Mouse (Mus musculus): ENCODE measurements around the gene Tmem164. TPM values are rescaled to one million over a fixed set of nuclear protein-coding genes. Genes with fewer than 3 reads are reported as not detected.
"Not testable (repeated sequence)": the region's sequence is repeated elsewhere in the genome, so short reads cannot be mapped to it uniquely, and the experiment has no call there.

Gene Tmem164
- 42.9 and 60.9 TPM in 2 replicates for polyA plus RNA-seq (2016; fragmentation: Nextera tagmentation; extraction: Ambion mirVana)

DNA sequence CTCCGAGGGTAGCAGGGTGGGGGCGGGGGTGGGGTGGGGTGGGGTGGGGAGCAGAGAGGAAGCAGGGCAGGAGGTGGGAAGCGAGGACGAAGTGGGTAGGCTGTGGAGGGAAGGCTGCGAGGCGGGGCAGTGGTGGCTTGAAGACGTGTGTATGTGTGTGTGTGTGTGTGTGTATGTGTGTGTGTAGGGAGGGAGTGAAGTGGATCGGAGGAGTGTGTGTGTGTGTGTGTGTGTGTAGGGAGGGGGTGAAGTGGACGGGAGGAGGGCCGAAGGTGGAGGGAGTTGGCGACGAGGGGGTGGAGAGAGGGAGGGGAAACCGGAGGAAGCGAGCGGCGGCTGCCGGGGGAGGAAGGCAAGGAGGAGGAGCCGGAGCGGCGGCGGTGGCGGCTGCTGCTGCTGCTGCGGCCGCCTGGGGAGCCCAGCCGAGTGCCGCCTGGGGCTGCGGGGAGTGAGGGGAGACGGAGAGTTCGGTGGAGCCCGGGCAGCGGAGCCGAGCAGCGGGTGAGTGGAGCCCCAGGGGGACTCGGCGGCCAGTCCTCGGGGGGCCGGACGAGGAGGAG is at the start of gene Tmem164:
Gene Tmem164, plus strand, starts transcription at position 351 of the 560 bp plus-strand sequence.
- peaks cover 49% of the 10 kb centered on the region for H3K4me1 ChIP-seq (replicated peaks)
- 10% methylated on average over 15 of the region's 38 CpGs for WGBS
- no peaks in the 10 kb centered on the region for H3K9me3 ChIP-seq
- peak within 1 kb of the TSS; percentile 65 for H3K4me3 ChIP-seq
- peaks cover 62% of the 10 kb centered on the region for H3K27me3 ChIP-seq (ENCODE audit: insufficient read depth, poor library complexity, severe bottlenecking)
- peak within 1 kb of the TSS; percentile 94 for H3K27ac ChIP-seq
- peak; percentile 81 for DNase-seq (ENCODE audit: low spot score)
- no peaks in the 10 kb centered on the region for H3K36me3 ChIP-seq

DNA sequence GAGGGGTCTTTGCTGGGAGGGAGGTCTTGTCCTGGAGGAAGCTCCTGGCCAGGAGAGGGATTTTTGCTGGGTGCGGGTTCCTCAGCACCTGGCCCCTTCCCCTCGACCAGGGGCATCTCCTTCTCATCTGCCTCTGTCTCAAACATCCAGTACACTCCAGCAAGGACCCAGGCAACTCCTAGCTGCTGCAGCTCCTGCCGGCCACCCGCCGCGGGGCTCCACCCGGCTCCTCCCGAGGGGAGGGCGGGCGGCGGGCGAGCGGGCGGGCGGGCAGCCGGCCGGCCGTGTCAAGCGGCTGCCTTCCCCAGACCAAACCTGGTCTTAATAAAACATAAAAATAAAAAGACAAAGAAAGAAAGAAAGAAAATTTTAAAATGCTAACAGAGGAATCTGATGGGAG is 48.2 kb upstream of the Tmem164 start:
- 23% methylated on average over 19 of the region's 19 CpGs for WGBS
- peaks cover 30% of the 10 kb centered on the region for H3K27me3 ChIP-seq (ENCODE audit: insufficient read depth, poor library complexity, severe bottlenecking)
- not testable (repeated sequence) for H3K9me3 ChIP-seq; H3K4me3 ChIP-seq; H3K4me1 ChIP-seq (replicated peaks); DNase-seq (ENCODE audit: low spot score); H3K27ac ChIP-seq; H3K36me3 ChIP-seq

DNA sequence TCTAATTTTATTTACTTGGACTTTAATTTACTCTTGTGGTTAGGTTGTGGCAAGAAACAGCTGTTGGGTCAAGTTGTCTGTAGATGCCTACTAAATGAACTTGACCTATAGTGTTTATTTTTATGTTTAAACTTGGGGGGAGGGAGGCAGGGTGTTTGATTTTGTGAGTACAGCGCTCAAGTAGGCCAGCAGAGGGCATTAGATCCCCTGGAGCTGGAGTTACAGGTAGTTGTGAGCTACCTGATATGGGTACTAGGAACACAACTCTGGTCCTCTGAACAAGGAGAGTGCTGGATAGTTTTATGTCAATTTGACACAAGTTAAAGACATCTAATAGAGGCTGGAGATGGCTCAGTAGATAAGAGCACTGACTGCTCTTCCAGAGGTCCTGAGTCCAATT is 34.0 kb upstream of the Tmem164 start:
- Histone ChIP-seq H3K27ac (no peak overlapping the region), H3K4me1 (replicated peaks) (no peaks in the 10 kb centered on the region), H3K9me3 (no peaks in the 10 kb centered on the region), H3K27me3 (ENCODE audit: insufficient read depth, poor library complexity, severe bottlenecking) (peaks cover 25% of the 10 kb centered on the region), H3K36me3 (no peaks in the 10 kb centered on the region), H3K4me3 (no peak overlapping the region)
- no peak for DNase-seq (ENCODE audit: low spot score)
- WGBS: 53% methylated on average over 1 of the region's 1 CpGs

DNA sequence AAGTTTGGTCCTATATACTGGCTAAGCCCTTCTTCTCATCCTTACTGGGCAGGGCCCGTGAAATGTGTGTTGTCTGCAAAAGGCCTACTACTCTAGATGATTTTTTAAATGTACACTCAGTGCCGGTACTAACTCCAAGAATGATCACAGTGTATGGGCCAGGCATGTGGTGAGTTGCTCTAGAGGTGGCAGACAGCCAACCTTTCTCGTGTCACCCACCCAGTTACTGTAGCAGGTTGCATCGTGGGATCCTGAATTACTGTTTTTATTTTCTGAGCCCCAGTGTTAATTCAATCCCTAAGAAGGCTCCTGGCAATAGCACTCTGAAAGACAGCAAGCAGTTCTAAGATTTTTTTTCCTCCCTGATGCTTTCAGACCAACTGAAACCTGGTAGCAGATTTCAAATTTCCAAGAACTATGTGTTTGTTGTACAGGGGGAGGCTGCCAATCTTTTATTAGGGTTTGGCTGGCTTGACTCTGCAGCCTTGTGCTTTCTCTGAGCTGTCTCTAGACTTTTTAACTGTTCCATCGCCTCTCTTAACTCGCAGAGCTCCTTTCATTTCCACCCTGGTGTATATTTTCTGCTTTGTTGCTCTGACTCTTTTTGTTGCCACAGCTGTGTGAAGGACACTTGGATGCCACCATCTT is 31.0 kb upstream of the Tmem164 start:
- Histone ChIP-seq H3K27me3 (ENCODE audit: insufficient read depth, poor library complexity, severe bottlenecking) (peaks cover 15% of the 10 kb centered on the region; the same call in 1 of the 2 replicates), H3K27ac (no peak overlapping the region), H3K36me3 (no peaks in the 10 kb centered on the region), H3K9me3 (no peaks in the 10 kb centered on the region), H3K4me3 (no peak overlapping the region), H3K4me1 (replicated peaks) (no peaks in the 10 kb centered on the region)
- no peak for DNase-seq (ENCODE audit: low spot score)
- WGBS: 80% methylated on average over 6 of the region's 6 CpGs

DNA sequence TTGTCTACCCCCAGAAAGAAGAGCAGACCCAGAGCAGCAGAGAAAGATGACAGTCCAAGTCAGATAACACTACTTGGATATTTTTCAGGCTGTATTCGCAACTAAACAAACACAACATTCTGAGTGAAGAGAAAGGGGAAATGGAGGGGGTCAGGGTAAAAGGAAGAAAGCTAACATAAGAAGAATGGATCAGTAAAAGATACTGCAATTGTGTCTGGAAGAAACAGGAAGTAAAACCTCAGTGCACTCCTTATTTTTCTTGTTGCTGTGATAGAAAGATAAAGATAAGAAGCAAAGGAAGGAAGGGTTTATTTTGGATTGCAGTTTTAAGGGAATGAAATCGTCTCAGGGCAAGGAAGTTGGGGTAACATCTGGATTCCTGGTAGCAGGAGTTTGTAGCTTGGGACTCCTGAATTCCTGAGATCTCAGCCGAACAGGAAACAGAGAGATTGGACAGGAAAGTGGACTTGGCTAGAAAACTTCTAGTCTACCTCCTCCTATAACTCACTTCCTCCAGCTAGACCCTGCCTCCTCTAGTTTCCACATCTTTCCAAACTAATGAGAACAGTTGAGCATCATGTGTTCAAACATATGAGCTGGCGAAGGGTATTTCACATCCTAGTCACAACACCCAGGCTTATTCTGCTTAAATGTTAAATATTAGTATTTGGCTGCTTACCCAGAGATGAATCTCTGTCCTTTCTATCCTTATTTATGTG is 16.3 kb upstream of the Tmem164 start:
- Histone ChIP-seq H3K9me3 (no peaks in the 10 kb centered on the region), H3K27ac (no peak overlapping the region), H3K36me3 (no peaks in the 10 kb centered on the region), H3K27me3 (ENCODE audit: insufficient read depth, poor library complexity, severe bottlenecking) (peaks cover 67% of the 10 kb centered on the region), H3K4me1 (replicated peaks) (no peaks in the 10 kb centered on the region), H3K4me3 (no peak overlapping the region)
- DNase-seq (ENCODE audit: low spot score): no peak
- WGBS: 75% methylated on average over 4 of the region's 4 CpGs

DNA sequence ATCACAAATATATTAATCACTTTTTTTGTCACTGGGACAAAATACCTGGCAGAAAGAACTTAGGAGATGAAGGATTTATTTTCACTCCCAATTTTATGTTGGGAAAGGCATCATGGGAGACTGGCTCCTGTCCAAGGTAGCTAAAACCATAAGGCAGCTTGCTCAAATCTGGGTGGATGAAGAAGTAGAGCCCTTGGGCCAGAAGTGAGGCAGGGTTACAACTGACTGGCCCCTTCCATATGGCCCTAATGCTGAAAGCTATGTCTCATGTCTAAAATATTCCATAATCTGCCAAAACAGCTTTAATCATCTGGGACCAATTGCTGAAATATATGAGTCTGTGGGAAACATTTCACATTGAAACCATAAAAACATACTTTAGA is 15.8 kb upstream of the Tmem164 start:
- H3K27ac ChIP-seq: no peak overlapping the region
- H3K9me3 ChIP-seq: no peaks in the 10 kb centered on the region
- H3K36me3 ChIP-seq: no peaks in the 10 kb centered on the region
- H3K4me3 ChIP-seq: no peak overlapping the region
- no peaks in the 10 kb centered on the region for H3K4me1 ChIP-seq (replicated peaks)
- H3K27me3 ChIP-seq (ENCODE audit: insufficient read depth, poor library complexity, severe bottlenecking): peaks cover 71% of the 10 kb centered on the region
- no peak for DNase-seq (ENCODE audit: low spot score)

DNA sequence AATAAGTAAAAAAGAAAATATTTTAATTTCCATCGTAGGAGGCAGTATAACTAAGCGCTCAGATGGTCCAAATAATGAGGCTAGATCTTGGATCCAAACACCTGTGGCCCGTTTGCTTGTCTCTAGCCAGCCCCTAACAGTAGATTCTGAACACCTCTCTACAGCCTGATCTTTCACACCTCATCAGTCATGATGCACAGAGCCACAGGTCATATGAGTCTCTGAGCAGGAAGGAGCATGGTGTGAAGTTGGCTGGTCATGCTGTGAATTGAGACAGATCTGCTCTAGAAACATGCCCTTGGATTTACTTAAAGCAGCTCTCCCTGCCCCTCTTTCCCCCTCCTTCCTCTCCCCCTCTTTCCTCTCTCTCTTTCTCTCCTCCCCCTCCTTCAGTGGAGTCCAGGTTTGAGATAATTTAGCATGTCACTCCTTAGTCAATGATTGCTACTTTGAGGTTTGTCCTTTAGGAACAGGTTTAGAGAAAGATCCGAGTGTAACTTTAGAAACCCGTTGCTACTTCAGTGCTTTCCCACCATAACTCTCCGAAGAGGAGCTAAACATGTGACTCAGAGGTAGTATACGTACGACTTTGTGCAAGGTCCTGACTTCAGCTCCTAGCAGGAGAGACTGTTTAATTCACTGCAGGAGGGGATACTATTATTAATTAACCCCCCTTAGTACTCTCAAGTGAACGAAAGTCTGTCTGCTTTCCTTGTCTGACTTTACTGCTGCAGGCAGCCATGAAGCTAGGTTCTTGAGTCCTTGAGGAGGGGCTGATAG is 11.7 kb upstream of the Tmem164 start:
- no peak for DNase-seq (ENCODE audit: low spot score)
- 70% methylated on average over 9 of the region's 9 CpGs for WGBS
- Histone ChIP-seq H3K4me1 (replicated peaks) (no peaks in the 10 kb centered on the region), H3K9me3 (no peaks in the 10 kb centered on the region), H3K36me3 (no peaks in the 10 kb centered on the region), H3K27ac (no peak overlapping the region), H3K27me3 (ENCODE audit: insufficient read depth, poor library complexity, severe bottlenecking) (peaks cover 68% of the 10 kb centered on the region), H3K4me3 (no peak overlapping the region)

DNA sequence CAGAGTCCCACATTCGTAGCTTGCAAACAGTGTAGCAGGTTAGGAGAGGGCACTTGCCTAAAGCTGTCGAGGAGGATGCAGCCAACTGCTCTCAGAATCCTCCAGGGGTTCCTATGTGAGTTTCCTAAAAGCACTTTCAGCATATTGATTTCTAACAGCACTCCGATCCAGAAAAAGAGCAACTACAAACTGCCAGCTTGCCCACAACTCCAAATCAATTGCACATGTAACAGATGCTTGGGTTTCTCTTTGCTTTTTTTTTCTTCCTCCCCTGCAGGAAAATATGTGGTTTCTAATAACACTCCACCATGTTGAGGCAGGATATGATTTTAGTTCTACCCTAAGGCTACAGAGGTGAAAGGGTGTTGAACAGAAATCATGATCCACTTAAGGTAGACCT is 11.1 kb upstream of the Tmem164 start:
- Histone ChIP-seq H3K36me3 (no peaks in the 10 kb centered on the region), H3K27ac (no peak overlapping the region), H3K9me3 (no peaks in the 10 kb centered on the region), H3K4me3 (no peak overlapping the region), H3K27me3 (ENCODE audit: insufficient read depth, poor library complexity, severe bottlenecking) (peaks cover 65% of the 10 kb centered on the region), H3K4me1 (replicated peaks) (no peaks in the 10 kb centered on the region)
- DNase-seq (ENCODE audit: low spot score): no peak
- WGBS: 61% methylated on average over 3 of the region's 3 CpGs

DNA sequence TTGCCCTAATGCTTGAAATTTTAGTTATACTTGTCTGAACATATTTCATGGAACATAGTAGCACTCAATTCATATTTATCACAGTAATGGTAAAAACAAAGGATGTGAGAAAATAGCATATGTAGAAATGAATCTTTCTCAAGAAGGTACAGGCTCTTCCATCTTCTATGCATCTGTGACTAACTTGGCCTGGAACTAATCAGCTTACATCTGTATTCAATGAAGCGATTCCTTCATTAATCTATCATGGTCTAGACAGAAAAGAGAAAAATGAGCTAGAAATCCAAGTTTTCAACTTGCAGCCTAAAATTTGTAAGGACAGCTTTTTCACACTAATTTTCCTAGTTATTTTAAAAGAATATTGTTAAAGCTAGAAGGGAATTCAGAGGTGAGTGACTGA is 10.1 kb upstream of the Tmem164 start:
- 94% methylated on average over 1 of the region's 1 CpGs for WGBS
- no peaks in the 10 kb centered on the region for H3K36me3 ChIP-seq
- H3K27ac ChIP-seq: no peak overlapping the region
- no peak for DNase-seq (ENCODE audit: low spot score)
- no peaks in the 10 kb centered on the region for H3K9me3 ChIP-seq
- peaks cover 64% of the 10 kb centered on the region for H3K27me3 ChIP-seq (ENCODE audit: insufficient read depth, poor library complexity, severe bottlenecking)
- H3K4me1 ChIP-seq (replicated peaks): no peaks in the 10 kb centered on the region
- H3K4me3 ChIP-seq: no peak overlapping the region

DNA sequence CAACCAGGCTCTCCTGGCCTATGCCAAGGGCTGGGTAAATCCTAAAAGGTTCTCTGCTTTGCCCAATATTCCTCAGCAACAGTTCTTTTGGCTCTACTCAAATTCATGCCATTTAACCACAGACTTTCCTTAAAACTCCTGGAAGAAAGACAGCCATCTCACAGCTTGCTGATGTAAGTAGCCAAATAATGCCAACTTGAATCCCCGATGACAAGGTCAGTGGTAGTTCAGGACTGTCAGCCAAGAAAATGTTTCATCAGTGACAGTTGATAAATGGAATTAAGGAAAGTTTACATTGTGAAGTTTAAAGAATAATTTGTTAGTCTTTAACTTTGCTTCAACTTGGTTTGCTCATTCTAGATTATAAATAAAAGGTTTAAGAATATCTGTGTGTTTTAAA is 8.5 kb upstream of the Tmem164 start:
- Histone ChIP-seq H3K9me3 (no peaks in the 10 kb centered on the region), H3K4me3 (no peak overlapping the region), H3K27me3 (ENCODE audit: insufficient read depth, poor library complexity, severe bottlenecking) (peaks cover 60% of the 10 kb centered on the region), H3K4me1 (replicated peaks) (no peaks in the 10 kb centered on the region), H3K36me3 (no peaks in the 10 kb centered on the region), H3K27ac (no peak overlapping the region)
- DNase-seq (ENCODE audit: low spot score): no peak
- WGBS: 98% methylated on average over 1 of the region's 1 CpGs

DNA sequence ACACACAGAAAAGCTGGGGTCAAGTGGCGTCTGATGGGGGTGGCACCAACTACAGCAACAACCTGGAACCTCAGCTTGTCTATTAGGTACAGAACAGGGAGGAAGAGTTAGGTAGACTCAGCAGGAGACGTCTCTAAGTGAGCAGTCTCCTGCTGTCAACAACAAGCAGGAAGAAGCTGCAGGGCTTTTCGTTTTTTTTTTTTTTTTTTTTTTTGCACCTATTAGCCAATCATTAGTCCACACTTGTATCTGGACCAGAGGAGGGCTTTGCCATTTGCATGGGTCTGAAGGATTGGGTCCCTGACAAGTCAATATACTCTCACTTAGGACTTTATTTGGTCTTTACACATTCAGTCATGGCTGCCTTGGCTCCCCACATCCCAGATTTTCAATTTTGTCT is 4.0 kb upstream of the Tmem164 start:
- peaks cover 11% of the 10 kb centered on the region for H3K4me1 ChIP-seq (replicated peaks)
- no peaks in the 10 kb centered on the region for H3K36me3 ChIP-seq
- H3K27ac ChIP-seq: no peak overlapping the region
- H3K4me3 ChIP-seq: no peak overlapping the region
- 56% methylated on average over 3 of the region's 3 CpGs for WGBS
- H3K9me3 ChIP-seq: no peaks in the 10 kb centered on the region
- peaks cover 51% of the 10 kb centered on the region for H3K27me3 ChIP-seq (ENCODE audit: insufficient read depth, poor library complexity, severe bottlenecking)
- DNase-seq (ENCODE audit: low spot score): no peak

DNA sequence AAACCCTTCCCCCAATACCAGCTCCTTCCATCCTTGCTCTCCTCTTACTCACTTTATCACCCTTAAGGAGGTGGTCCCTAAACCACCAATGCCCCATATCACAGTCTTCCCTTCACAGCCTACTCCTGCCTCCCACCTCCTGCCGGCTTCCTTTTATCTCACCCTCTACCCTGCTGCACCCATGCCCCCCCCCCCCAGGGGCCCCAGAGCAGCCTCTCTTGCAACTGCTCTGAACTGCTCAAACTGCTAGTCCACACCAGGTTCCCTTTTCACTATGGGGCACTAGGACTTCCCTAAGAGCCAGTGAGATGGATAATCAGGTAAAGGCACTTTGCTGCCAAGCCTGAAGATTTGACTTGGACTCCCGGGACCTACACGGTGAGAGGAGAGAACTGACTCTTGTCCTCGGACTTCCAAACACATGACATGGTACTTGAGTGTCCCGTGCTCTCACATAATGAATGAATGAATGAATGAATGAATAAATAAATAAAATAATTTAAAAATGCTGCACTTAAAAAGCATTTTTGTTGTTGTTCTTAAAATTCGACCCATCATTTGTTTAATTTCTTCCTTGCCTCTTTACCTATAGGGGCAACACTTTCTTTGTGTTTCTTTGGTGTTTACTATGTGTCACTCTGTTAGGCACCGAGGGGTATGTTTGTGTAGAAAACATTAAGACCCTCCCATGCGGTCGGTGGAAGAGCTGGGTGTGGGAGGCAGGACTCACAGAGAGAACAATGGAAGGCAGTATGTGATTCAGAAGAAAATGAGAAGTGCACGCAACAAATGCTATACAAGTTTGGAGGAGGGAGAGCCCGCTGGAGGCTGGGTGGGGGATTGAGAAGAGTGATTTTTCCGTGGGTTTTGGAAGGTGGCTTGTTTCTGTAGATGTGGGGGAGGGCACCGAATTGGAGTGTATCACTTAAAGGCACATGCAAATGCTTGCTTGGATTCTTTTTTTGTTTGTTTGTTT is 2.4 kb upstream of the Tmem164 start:
- H3K4me3 ChIP-seq: no peak overlapping the region
- peaks cover 64% of the 10 kb centered on the region for H3K27me3 ChIP-seq (ENCODE audit: insufficient read depth, poor library complexity, severe bottlenecking)
- no peak overlapping the region for H3K27ac ChIP-seq
- WGBS: 54% methylated on average over 13 of the region's 13 CpGs
- no peaks in the 10 kb centered on the region for H3K36me3 ChIP-seq
- no peaks in the 10 kb centered on the region for H3K9me3 ChIP-seq
- H3K4me1 ChIP-seq (replicated peaks): peaks cover 27% of the 10 kb centered on the region
- DNase-seq (ENCODE audit: low spot score): no peak

Data from hindbrain, embryonic 10.5 days (tissue).